Mouse (Mus musculus) urinary bladder, postnatal 25 days (tissue): Measurements from ENCODE around the gene Supt5.

ENCODE experiments used
- DNase-seq: peaks from one replicate; pipeline ENCODE4 v3.0.0; 2022; ENCODE audit warnings: low spot score

Supt5 gene

GRCm38 (mm10) chr7:28298837-28299625 lies 39.5 kb downstream of the Supt5 start:
- no peak for DNase-seq

- DNase-seq = peak; percentile 62
Measured at GRCm38 (mm10) chr7:28294481-28294880, 44.1 kb downstream of the Supt5 start.

GRCm38 (mm10) chr7:28290638-28291590 lies 47.6 kb downstream of the Supt5 start, which contains the start of gene Selenov:
Gene Selenov (minus strand): TSS chr7:28291186.
- no peak for DNase-seq

- DNase-seq = no peak
Measured at GRCm38 (mm10) chr7:28290165-28290564, 48.4 kb downstream of the Supt5 start.

GRCm38 (mm10) chr7:28280630-28281029 lies 57.9 kb downstream of the Supt5 start:
- DNase-seq = no peak

- no peak for DNase-seq
Measured at GRCm38 (mm10) chr7:28278279-28278652, 60.3 kb downstream of the Supt5 start.

GRCm38 (mm10) chr7:28277615-28278278 lies 60.8 kb downstream of the Supt5 start, which contains the start of gene Eid2b:
Gene Eid2b (plus strand): TSS chr7:28277739.
- DNase-seq = peak; percentile 98

GRCm38 (mm10) chr7:28277237-28277614 lies 61.3 kb downstream of the Supt5 start:
- DNase-seq = no peak

- DNase-seq = no peak
Measured at GRCm38 (mm10) chr7:28271761-28272160, 66.8 kb downstream of the Supt5 start.

- no peak for DNase-seq
Measured at GRCm38 (mm10) chr7:28269355-28269754, 69.2 kb downstream of the Supt5 start.

GRCm38 (mm10) chr7:28268576-28268975 lies 70.0 kb downstream of the Supt5 start:
- DNase-seq = no peak

GRCm38 (mm10) chr7:28268042-28268531 lies 70.5 kb downstream of the Supt5 start:
- peak; percentile 41 for DNase-seq

GRCm38 (mm10) chr7:28267129-28268041 lies 71.2 kb downstream of the Supt5 start, which contains the start of gene Eid2:
Gene Eid2 (plus strand): TSS chr7:28267881.
- peak; percentile 75 for DNase-seq

GRCm38 (mm10) chr7:28265391-28265790 lies 73.2 kb downstream of the Supt5 start:
- no peak for DNase-seq
